In the genomic region with DNA sequence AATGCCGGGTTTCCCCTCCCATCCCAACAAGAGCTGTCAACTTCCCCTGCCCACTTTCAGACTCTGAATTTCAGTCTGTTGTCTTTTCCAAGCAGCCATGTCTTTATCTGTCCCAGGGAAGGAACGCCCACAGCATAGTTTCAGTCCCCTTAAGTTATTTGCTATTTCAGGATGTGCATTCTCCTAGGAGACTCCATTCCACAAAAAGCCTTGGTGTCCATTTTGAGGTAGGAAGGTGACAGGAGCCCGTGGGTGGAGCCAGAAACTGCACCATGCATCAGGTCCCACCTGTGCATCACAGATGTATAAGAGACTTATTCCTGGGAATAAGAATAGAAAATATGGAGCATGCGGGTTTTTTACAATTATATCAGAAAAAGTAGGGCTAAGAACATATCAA, we compare ENCODE assay signal across 18 mouse cellular contexts.
DNase-seq lines count a peak whose midpoint lies in the region.
"Had no signal": no experiment of that assay in that cellular context is flagged by ENCODE, and none has a peak within 500 bp of the region (broad histone marks: within the 10 kb centered on the region; RNA-seq: fewer than 3 reads in every experiment).

No protein-coding gene starts in this region.

- intact Hi-C loops in left cerebral cortex, postnatal 36 days (cut with DNase I), result no loop called here

- peak; percentile 12 for DNase-seq in layer of hippocampus, adult 9-11 months
- DNase-seq in layer of hippocampus, adult 9-10 months (ENCODE audit: low spot score), result no peak
- DNase-seq in left cerebral cortex, postnatal 36 days (ENCODE audit: low spot score in 2 of 2), result peak; percentile 13 to 15
- no peak for DNase-seq in left cerebral cortex, adult 11 months (ENCODE audit: low spot score)
- DNase-seq in brain, adult 2 months (ENCODE audit: low read depth, low spot score), result peak; percentile 56
- DNase-seq in right cerebral cortex, postnatal 25 days, result peak; percentile 17
- DNase-seq in urinary bladder, postnatal 14 days (ENCODE audit: low spot score), result no peak
- no peak for DNase-seq in kidney, postnatal 14 days
- DNase-seq: adrenal gland, adult 2 months; adrenal gland, postnatal 14 days; cerebellum, adult 11-12 months; cerebellum, adult 8-10 months; cerebellum, postnatal 10 days; cerebellum, postnatal 36 days; embryo, embryonic 11 days; gastrocnemius, adult 2 months; gastrocnemius, postnatal 14 days; heart, adult 11 months had no signal

Comparison
In these comparisons a context has a peak if more than half of its experiments do, and no peak if none do; other contexts are left out.
1. DNase-seq: peak in layer of hippocampus, adult 9-11 months (single experiment), left cerebral cortex, postnatal 36 days (2 of 2), brain, adult 2 months (single experiment) and right cerebral cortex, postnatal 25 days (single experiment); none in layer of hippocampus, adult 9-10 months (single experiment), left cerebral cortex, adult 11 months (single experiment), urinary bladder, postnatal 14 days (single experiment) and kidney, postnatal 14 days (single experiment).